ENCODE assay signal across 15 mouse cellular contexts in the genomic region with DNA sequence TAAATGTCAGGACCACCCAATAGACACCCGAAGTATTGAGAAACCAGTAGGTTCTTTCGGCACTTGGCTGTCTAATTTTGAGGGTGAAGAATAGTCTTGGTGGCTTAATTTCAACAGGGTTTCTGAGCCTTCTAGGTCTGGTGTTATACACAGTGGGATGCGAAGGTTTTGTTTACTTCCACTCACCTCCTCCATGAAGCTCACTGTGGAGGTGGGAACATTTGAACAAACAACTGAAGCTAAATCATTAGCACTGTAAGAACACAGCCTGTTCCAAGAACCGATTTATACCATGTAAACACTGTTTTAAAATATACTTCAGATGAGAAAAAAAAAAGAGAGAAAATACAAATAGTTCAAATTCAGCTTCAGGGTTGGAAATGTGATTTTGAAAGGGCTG.
"Had no signal": no experiment of that assay in that cellular context is flagged by ENCODE, and none has a peak within 500 bp of the region (broad histone marks: within the 10 kb centered on the region; RNA-seq: fewer than 3 reads in every experiment).

No protein-coding gene starts in this region.

- ATAC-seq: hindbrain, postnatal 0 days; intestine, embryonic 16.5 days had no signal

- DNase-seq: gastrocnemius, postnatal 14 days; gastrocnemius, postnatal 36 days; heart, adult 11 months; heart, adult 2 months; heart, postnatal 14 days; heart, postnatal 36 days; kidney, adult 11 months; kidney, adult 2 months; kidney, postnatal 10 days; kidney, postnatal 25 days; kidney, postnatal 4 days; liver; liver, embryonic 13.5 days had no signal
